Mouse (Mus musculus): Measurements from ENCODE around the gene 4933402N03Rik. TPM values are rescaled to one million over a fixed set of nuclear protein-coding genes. Genes with fewer than 3 reads are reported as not detected.

4933402N03Rik gene
- polyA plus RNA-seq (2015; fragmentation: Nextera tagmentation; extraction: Ambion mirVana): not detected in 2 replicates

GRCm38 (mm10) chr7:131146214-131146613, at the start of gene 4933402N03Rik:
4933402N03Rik (minus strand) TSS chr7:131146314.
- no peaks in the 10 kb centered on the region for H3K27me3 ChIP-seq
- no peaks in the 10 kb centered on the region for H3K36me3 ChIP-seq
- no peak within 1 kb of the TSS for H3K27ac ChIP-seq
- no peaks in the 10 kb centered on the region for H3K9me3 ChIP-seq
- H3K4me3 ChIP-seq: no peak within 1 kb of the TSS
- no peaks in the 10 kb centered on the region for H3K4me1 ChIP-seq
- no peak for ATAC-seq (ENCODE audit: insufficient number of reproducible peaks, low FRiP score, low TSS enrichment, low read depth)
- WGBS: 72% methylated on average over 2 of the region's 2 CpGs
- no peak within 1 kb of the TSS for H3K9ac ChIP-seq
- no peak within 1 kb of the TSS for H3K4me2 ChIP-seq

- Histone ChIP-seq H3K9me3 (no peaks in the 10 kb centered on the region), H3K4me3 (no peak overlapping the region), H3K4me1 (no peaks in the 10 kb centered on the region), H3K27me3 (no peaks in the 10 kb centered on the region), H3K36me3 (no peaks in the 10 kb centered on the region), H3K27ac (no peak overlapping the region), H3K4me2 (no peak overlapping the region), H3K9ac (no peak overlapping the region)
- no peak for ATAC-seq (ENCODE audit: insufficient number of reproducible peaks, low FRiP score, low TSS enrichment, low read depth)
- WGBS: 91% methylated on average over 14 of the region's 14 CpGs
Observed at GRCm38 (mm10) chr7:131187996-131188395, 41.9 kb upstream of the 4933402N03Rik start.

DNA sequence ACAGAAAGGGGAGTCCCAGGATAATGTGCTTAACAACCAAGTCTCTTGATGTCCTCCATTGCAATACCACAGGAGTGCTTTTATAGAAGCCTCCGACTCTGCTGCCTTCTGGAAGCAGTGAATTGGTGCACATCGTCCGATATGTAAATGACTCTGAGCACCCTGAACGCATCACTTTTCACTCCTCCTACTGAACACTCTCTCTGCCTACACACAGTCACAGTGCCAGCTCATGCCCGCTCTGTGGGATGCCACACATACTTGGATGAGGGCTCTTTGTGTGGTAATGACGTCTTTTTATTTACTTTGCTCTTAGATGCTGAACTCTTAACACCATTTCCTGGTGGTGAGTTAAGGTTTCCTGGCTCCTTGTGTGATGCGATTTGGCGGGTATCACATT, 40.9 kb upstream of the 4933402N03Rik start:
- no peak overlapping the region for H3K27ac ChIP-seq
- ATAC-seq (ENCODE audit: insufficient number of reproducible peaks, low FRiP score, low TSS enrichment, low read depth): no peak
- H3K4me3 ChIP-seq: no peak overlapping the region
- H3K36me3 ChIP-seq: no peaks in the 10 kb centered on the region
- 76% methylated on average over 8 of the region's 8 CpGs for whole genome bisulfite sequencing
- no peak overlapping the region for H3K9ac ChIP-seq
- no peaks in the 10 kb centered on the region for H3K4me1 ChIP-seq
- no peak overlapping the region for H3K4me2 ChIP-seq
- H3K9me3 ChIP-seq: no peaks in the 10 kb centered on the region
- no peaks in the 10 kb centered on the region for H3K27me3 ChIP-seq

DNA sequence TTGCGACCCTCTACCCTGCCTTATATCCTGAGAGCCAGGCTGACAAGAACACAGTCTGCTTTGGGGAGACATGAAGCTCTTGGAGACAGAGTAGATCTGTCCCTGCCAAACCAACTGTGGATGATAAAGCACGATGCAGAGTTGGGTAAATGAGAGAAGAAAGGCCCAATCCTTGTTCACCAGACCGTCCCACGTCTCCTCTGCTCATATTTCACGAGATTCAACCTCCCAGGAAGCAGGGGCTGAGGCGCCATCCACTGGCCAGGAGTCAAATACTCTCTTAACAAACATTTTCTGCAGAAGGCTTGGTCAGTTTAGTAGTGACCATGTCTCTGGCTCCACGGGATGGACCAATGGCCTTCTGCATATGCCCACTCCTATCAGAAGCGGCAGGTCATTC, 38.2 kb upstream of the 4933402N03Rik start:
- H3K9ac ChIP-seq: no peak overlapping the region
- no peaks in the 10 kb centered on the region for H3K4me1 ChIP-seq
- ATAC-seq (ENCODE audit: insufficient number of reproducible peaks, low FRiP score, low TSS enrichment, low read depth): no peak

DNA sequence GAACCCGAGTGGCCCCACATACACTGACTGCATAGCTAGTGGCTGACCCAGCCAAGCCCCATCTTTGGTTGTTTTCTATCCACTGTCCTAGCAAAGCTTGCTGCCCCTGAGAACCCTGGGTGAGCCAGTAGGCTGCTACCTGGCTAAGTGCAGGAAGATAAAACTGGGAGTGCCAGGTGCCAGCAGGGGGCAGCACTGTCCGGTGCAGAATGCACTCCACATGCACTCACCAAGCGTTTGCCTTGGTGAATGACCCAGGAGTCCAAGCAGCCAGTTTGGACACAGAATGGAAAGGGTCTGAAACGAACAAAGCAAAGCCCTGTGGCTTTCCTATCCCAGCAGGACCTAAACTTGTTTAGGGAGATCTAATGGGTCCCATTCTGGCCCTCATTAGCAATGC, 36.6 kb upstream of the 4933402N03Rik start:
- Histone ChIP-seq H3K4me3 (no peak overlapping the region), H3K27ac (no peak overlapping the region), H3K9me3 (no peaks in the 10 kb centered on the region), H3K4me1 (no peaks in the 10 kb centered on the region), H3K36me3 (no peaks in the 10 kb centered on the region), H3K27me3 (no peaks in the 10 kb centered on the region), H3K4me2 (no peak overlapping the region), H3K9ac (no peak overlapping the region)
- no peak for ATAC-seq (ENCODE audit: insufficient number of reproducible peaks, low FRiP score, low TSS enrichment, low read depth)
- WGBS: 45% methylated on average over 4 of the region's 4 CpGs

More for the DNA sequence above, 38.2 kb upstream of the 4933402N03Rik start:
- H3K9me3 ChIP-seq: no peaks in the 10 kb centered on the region
- H3K4me2 ChIP-seq: no peak overlapping the region
- no peaks in the 10 kb centered on the region for H3K36me3 ChIP-seq
- no peak overlapping the region for H3K4me3 ChIP-seq
- no peak overlapping the region for H3K27ac ChIP-seq
- H3K27me3 ChIP-seq: no peaks in the 10 kb centered on the region
- 57% methylated on average over 8 of the region's 8 CpGs for WGBS

DNA sequence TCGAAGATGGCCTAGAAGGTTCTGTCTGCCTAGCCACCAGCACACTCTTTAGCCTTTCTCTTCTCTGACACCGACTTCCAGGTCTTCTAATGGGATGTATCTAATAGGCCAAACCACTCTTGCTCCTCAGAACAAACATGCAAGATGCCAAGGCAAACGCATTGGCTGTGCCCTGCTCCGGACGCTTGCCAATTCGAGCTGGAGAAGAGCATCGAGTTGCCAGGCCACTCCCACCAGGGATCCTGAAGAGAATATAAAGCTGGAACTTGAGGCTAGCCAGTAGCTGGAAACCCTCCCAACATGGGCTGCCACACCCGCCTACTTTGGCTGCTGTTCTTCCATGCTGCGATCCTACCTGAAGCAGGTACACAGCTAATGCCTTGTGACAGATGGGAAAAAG, 28.0 kb upstream of the 4933402N03Rik start, which contains the start of gene 5430419D17Rik:
TSS of gene 5430419D17Rik (plus strand) at position 282 of the 400 bp plus-strand sequence.
- Histone ChIP-seq H3K27me3 (no peaks in the 10 kb centered on the region), H3K4me1 (no peaks in the 10 kb centered on the region), H3K4me2 (no peak within 1 kb of the TSS), H3K4me3 (no peak within 1 kb of the TSS), H3K36me3 (no peaks in the 10 kb centered on the region), H3K27ac (no peak within 1 kb of the TSS), H3K9ac (no peak within 1 kb of the TSS), H3K9me3 (no peaks in the 10 kb centered on the region)
- 83% methylated on average over 9 of the region's 9 CpGs for WGBS
- no peak for ATAC-seq (ENCODE audit: insufficient number of reproducible peaks, low FRiP score, low TSS enrichment, low read depth)

GRCm38 (mm10) chr7:131169099-131169498, 23.0 kb upstream of the 4933402N03Rik start:
- H3K4me2 ChIP-seq: no peak overlapping the region
- 48% methylated on average over 2 of the region's 2 CpGs for WGBS
- H3K27me3 ChIP-seq: no peaks in the 10 kb centered on the region
- no peak overlapping the region for H3K27ac ChIP-seq
- no peak overlapping the region for H3K9ac ChIP-seq
- ATAC-seq (ENCODE audit: insufficient number of reproducible peaks, low FRiP score, low TSS enrichment, low read depth): no peak
- H3K4me3 ChIP-seq: no peak overlapping the region
- H3K9me3 ChIP-seq: no peaks in the 10 kb centered on the region
- H3K36me3 ChIP-seq: no peaks in the 10 kb centered on the region
- no peaks in the 10 kb centered on the region for H3K4me1 ChIP-seq

DNA sequence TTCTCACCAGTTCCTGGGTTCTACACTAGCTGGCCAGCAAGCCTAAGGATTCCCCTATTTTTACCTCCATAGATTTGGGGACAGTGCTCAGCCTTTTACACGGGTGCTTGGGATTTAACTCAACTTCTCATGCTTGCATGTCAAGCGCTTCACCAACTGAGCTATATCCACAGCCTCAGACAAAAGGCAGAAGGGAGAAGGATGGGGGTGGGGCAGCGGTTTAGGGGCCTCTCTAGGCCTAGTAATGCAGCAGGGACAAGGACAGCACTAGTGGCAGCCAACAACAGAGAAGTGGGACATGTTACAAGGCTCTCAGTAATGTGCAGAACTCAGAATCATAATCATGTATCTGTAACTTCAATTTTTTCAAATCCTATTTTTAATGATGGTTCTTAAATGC, 21.7 kb upstream of the 4933402N03Rik start:
- no peaks in the 10 kb centered on the region for H3K9me3 ChIP-seq
- H3K27me3 ChIP-seq: no peaks in the 10 kb centered on the region
- H3K4me2 ChIP-seq: no peak overlapping the region
- H3K27ac ChIP-seq: no peak overlapping the region
- ATAC-seq (ENCODE audit: insufficient number of reproducible peaks, low FRiP score, low TSS enrichment, low read depth): no peak
- no peak overlapping the region for H3K4me3 ChIP-seq
- no peaks in the 10 kb centered on the region for H3K36me3 ChIP-seq
- H3K4me1 ChIP-seq: no peaks in the 10 kb centered on the region
- H3K9ac ChIP-seq: no peak overlapping the region
- WGBS: 72% methylated on average over 3 of the region's 3 CpGs

DNA sequence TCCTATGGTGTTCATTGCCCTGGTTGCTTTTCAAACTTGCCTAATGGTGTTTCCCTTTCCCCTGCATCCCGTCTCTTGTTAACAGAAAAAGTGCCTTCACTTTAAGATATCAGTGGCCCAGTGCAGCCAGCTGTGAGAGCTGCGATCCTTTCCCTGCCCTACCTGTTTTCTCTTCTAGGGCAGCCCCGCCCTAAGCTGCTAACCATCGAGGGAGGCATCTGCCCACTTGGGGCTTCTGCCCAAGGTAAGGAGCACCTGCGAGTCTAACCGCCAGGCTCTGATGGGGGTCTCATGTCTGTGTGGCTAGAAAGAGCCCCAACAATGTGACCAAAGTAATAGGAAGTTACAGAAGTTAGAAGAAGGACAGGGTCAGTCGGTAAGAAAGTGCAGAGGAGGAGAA, 16.1 kb upstream of the 4933402N03Rik start:
- Histone ChIP-seq H3K27me3 (no peaks in the 10 kb centered on the region), H3K4me3 (no peak overlapping the region), H3K4me2 (no peak overlapping the region), H3K9ac (no peak overlapping the region), H3K36me3 (no peaks in the 10 kb centered on the region), H3K9me3 (no peaks in the 10 kb centered on the region), H3K4me1 (no peaks in the 10 kb centered on the region), H3K27ac (no peak overlapping the region)
- no peak for ATAC-seq (ENCODE audit: insufficient number of reproducible peaks, low FRiP score, low TSS enrichment, low read depth)
- WGBS: 57% methylated on average over 7 of the region's 7 CpGs

DNA sequence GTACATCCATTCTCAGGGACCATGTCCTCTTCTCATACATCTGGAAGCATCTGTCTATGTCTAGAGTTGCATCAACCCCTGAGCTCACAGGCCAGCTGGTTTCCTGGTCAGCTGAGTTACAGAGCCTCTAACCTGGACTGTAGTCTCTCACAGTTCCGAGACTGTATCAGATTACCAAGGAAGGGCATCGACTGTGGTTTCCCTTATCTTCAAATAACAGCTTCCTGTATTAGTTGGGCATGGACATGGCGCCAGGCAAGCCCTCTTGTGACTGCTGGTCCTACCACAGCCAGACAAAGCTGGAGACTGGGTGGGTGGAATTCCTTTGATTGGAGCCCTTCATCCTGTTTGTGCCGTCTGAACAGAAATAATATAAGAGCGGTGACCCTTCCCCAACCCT, 6.9 kb upstream of the 4933402N03Rik start:
- H3K4me2 ChIP-seq: no peak overlapping the region
- no peak overlapping the region for H3K27ac ChIP-seq
- no peaks in the 10 kb centered on the region for H3K36me3 ChIP-seq
- H3K4me1 ChIP-seq: no peaks in the 10 kb centered on the region
- no peaks in the 10 kb centered on the region for H3K9me3 ChIP-seq
- H3K9ac ChIP-seq: no peak overlapping the region
- no peak for ATAC-seq (ENCODE audit: insufficient number of reproducible peaks, low FRiP score, low TSS enrichment, low read depth)
- WGBS: 80% methylated on average over 5 of the region's 5 CpGs
- no peaks in the 10 kb centered on the region for H3K27me3 ChIP-seq
- no peak overlapping the region for H3K4me3 ChIP-seq

- no peak for ATAC-seq (ENCODE audit: insufficient number of reproducible peaks, low FRiP score, low TSS enrichment, low read depth)
- no peak overlapping the region for H3K27ac ChIP-seq
- 84% methylated on average over 3 of the region's 3 CpGs for WGBS
- no peak overlapping the region for H3K9ac ChIP-seq
- no peak overlapping the region for H3K4me3 ChIP-seq
- H3K4me1 ChIP-seq: no peaks in the 10 kb centered on the region
- no peak overlapping the region for H3K4me2 ChIP-seq
- no peaks in the 10 kb centered on the region for H3K9me3 ChIP-seq
- no peaks in the 10 kb centered on the region for H3K27me3 ChIP-seq
- H3K36me3 ChIP-seq: no peaks in the 10 kb centered on the region
Observed at GRCm38 (mm10) chr7:131150179-131150578, 4.1 kb upstream of the 4933402N03Rik start.

GRCm38 (mm10) chr7:131133181-131133580, 12.9 kb downstream of the 4933402N03Rik start:
- Histone ChIP-seq H3K9me3 (no peaks in the 10 kb centered on the region), H3K4me2 (no peak overlapping the region), H3K4me3 (no peak overlapping the region), H3K27me3 (no peaks in the 10 kb centered on the region), H3K36me3 (no peaks in the 10 kb centered on the region), H3K9ac (no peak overlapping the region), H3K27ac (no peak overlapping the region), H3K4me1 (no peaks in the 10 kb centered on the region)
- WGBS: 76% methylated on average over 3 of the region's 3 CpGs
- no peak for ATAC-seq (ENCODE audit: insufficient number of reproducible peaks, low FRiP score, low TSS enrichment, low read depth)

GRCm38 (mm10) chr7:131130021-131130420, 16.1 kb downstream of the 4933402N03Rik start:
- H3K27ac ChIP-seq: no peak overlapping the region
- WGBS: 56% methylated on average over 12 of the region's 12 CpGs
- no peaks in the 10 kb centered on the region for H3K9me3 ChIP-seq
- H3K4me1 ChIP-seq: no peaks in the 10 kb centered on the region
- no peaks in the 10 kb centered on the region for H3K27me3 ChIP-seq
- no peak overlapping the region for H3K9ac ChIP-seq
- H3K4me3 ChIP-seq: no peak overlapping the region
- no peak for ATAC-seq (ENCODE audit: insufficient number of reproducible peaks, low FRiP score, low TSS enrichment, low read depth)
- no peak overlapping the region for H3K4me2 ChIP-seq
- H3K36me3 ChIP-seq: no peaks in the 10 kb centered on the region

All from limb, embryonic 15.5 days (tissue).